Mouse (Mus musculus): Measurements from ENCODE around the gene Gm8229. TPM values are rescaled to one million over a fixed set of nuclear protein-coding genes. Genes with fewer than 3 reads are reported as not detected.
"Not testable (repeated sequence)": the region's sequence is repeated elsewhere in the genome, so short reads cannot be mapped to it uniquely, and the experiment has no call there.

Gene Gm8229
- polyA plus RNA-seq (2012; rRNA removed), result 0.05 TPM in 1 of 2 replicates, not detected in the other

- DNase-seq (ENCODE audit: low read depth), result not testable (repeated sequence)
Measured at GRCm38 (mm10) chr14:44365057-44365456, at the start of gene Gm8229. Gene Gm8229, plus strand, starts transcription at chr14:44365357.

GRCm38 (mm10) chr14:44338484-44338883, 26.7 kb upstream of the Gm8229 start, which contains the start of gene Gm5930:
Gene Gm5930, minus strand, starts transcription at chr14:44338584.
- not testable (repeated sequence) for DNase-seq (ENCODE audit: low read depth)

DNA sequence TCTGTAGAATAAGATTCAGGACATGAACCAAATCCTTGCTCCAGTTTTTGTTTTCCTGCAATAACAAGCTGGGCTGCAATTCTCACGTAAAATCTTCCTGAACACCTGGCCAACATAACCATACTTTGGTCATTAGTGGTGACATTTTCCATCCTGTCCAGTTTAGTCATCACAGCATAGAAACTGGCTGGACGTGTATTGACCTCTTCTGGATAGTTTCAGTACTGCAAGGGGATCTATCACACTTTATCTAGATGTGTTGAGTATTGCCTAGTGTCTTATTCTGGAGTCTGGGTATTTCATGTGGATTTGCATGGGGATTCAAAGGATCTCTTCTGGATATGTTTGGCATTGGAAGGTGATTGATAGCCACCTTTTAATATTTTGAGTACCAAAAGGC, 3.7 kb upstream of the Gm8229 start:
- DNase-seq (ENCODE audit: low read depth), result peak; percentile 1

DNA sequence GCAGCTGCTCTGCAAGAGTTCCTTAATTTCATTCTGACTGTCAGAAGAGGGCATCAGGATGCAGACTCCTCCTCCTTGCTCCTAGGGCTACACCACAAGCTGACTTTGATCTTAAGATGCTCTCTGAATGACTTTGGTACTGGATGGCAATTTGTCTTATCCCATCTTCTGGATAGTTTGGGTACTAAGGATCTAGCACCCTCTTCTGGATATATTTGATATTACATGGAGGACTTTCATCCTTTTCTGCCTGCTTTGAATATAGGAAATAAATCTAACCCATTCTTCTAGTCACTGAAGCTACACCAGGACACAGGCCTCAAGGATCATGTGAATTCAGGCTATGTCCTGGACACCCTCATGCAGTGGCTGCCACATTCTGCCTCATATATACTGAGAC, 2.9 kb upstream of the Gm8229 start:
- DNase-seq (ENCODE audit: low read depth), result peak; percentile 6

- not testable (repeated sequence) for DNase-seq (ENCODE audit: low read depth)
Measured at GRCm38 (mm10) chr14:44384233-44384632, 19.1 kb downstream of the Gm8229 start.

DNA sequence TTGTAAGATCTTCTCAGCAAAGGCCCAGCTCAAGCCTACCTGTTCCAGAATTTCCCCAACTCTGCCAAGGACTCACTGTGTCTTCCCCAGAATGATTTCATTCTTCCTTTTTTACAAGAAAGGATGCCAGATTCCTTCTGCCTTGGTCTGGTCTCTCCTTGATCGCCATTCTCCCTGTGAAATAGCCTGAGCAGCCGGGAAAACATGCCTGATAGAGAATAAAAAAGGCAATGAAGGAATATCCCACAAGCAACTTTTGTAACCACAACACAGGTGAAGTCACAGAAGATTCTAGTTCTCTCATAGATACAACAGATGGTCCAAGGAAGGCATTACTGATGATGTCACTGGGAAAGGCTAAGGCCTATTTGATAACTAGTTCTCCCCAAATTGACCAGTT, 45.4 kb downstream of the Gm8229 start, which contains the start of gene Gm3371:
TSS of gene Gm3371 (minus strand) at position 101 of the 400 bp plus-strand sequence.
- not testable (repeated sequence) for DNase-seq (ENCODE audit: low read depth)

Other genes starting within 250 kb of the Gm8229 start
- gene Gm3327, start 241.5 kb upstream of the Gm8229 start, polyA plus RNA-seq (2012; rRNA removed), result not detected in 2 replicates
- not detected in 2 replicates for gene Gm8212, start 167.7 kb upstream of the Gm8229 start, polyA plus RNA-seq (2012; rRNA removed)
- not detected in 2 replicates for gene 4930503E14Rik, start 152.1 kb upstream of the Gm8229 start, polyA plus RNA-seq (2012; rRNA removed)
- not detected in 2 replicates for gene Gm8220, start 79.8 kb upstream of the Gm8229 start, polyA plus RNA-seq (2012; rRNA removed)
- not detected in 2 replicates for gene Gm5930, start 26.8 kb upstream of the Gm8229 start, polyA plus RNA-seq (2012; rRNA removed)
- not detected in 2 replicates for gene Gm3371, start 45.3 kb downstream of the Gm8229 start, polyA plus RNA-seq (2012; rRNA removed)
- not detected in 2 replicates for gene Gm8232, start 68.3 kb downstream of the Gm8229 start, polyA plus RNA-seq (2012; rRNA removed)
- not detected in 2 replicates for gene BC061237, start 127.1 kb downstream of the Gm8229 start, polyA plus RNA-seq (2012; rRNA removed)
- not detected in 2 replicates for gene Gm17093, start 152.9 kb downstream of the Gm8229 start, polyA plus RNA-seq (2012; rRNA removed)
- not detected in 2 replicates for gene Gm8247, start 217.8 kb downstream of the Gm8229 start, polyA plus RNA-seq (2012; rRNA removed)

Measured in brain, embryonic 14.5 days (tissue).